Mouse (Mus musculus): Measurements from ENCODE around the gene Ntn1.
A peak's percentile ranks its signal among the peaks of the same experiment; 100 is the strongest.

Gene Ntn1

DNA sequence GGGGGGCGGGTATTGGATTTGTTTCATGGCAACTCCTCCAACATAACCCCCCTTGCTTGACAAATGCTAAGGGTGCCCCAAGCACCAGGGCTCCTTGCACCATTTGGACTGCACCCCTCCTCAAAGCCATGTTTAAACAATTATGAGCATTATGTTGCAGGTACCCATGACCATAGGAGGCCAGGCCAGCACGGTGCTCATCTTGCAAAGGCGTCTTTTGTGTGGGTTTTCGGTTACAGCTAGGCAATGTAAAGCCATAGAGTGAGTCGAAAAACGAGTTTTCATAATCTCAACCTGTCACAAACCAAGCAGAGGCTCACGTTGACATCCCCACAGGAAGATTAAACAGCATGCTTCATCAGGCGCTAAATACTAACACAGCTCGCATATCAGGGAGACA, 19.3 kb downstream of the Ntn1 start:
- DNase-seq = no peak

- no peak for DNase-seq
Observed at GRCm38 (mm10) chr11:68378946-68379764, 21.5 kb downstream of the Ntn1 start.

DNA sequence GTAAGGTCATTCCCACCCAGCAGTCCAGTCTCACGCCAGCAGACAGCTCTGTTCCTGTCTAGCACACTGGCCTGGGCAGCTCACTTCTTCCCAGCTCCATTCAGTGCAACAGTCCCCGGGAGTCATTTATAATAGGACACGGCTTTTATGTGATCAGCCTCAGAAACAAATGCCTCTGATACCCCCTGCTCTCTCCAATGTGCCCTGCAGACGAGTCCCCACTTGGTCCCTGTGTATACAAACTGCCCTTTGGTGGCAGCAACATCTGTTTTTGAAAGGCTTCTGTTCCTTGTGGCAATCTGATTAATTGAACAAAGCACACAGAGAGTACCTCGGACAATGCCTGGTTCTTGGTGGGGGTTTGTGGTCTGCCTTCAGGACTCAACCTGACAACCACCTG, 22.2 kb downstream of the Ntn1 start:
- DNase-seq = no peak

DNA sequence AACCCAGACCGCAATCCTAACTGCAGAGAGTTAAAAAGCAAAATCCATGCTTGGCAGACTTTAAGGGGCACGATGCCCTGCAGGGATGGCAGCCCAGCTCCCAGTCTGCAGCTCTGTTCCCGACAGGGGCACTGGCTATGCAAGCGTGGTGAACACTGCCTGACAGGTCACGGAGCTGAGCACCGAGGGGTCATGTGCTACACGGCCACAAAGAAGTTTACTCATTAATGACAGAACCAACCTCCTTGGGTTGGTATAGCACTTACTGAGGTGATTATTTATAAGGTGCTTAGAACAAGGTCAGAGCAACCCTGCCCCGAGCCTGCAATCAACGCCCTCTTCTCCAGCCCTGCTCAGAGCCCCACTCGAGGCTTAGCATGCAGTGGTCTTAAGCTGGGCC, 27.5 kb downstream of the Ntn1 start:
- DNase-seq = peak; percentile 86

- peak; percentile 40 for DNase-seq
Observed at GRCm38 (mm10) chr11:68371609-68372008, 29.0 kb downstream of the Ntn1 start.

DNA sequence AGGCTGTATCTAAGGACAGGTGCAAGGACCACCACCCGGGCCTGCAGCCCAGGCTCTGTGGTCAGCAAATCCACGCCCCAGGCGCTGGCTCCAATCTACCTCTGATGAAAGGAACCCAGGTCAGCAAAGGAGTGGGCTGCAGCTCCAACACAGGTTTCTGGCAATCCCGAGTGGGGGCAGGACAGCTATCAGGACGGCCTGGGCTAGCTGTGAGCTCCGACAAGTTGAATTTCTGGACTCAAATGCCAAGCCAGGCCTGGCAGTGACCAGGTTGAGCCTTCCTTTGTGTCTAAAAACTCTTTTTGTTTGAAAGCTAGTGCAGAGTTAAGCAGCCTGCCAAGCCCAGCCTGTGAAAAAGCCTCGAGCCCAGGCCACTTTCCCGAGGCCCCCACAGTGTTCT, 43.7 kb downstream of the Ntn1 start:
- DNase-seq = no peak

DNA sequence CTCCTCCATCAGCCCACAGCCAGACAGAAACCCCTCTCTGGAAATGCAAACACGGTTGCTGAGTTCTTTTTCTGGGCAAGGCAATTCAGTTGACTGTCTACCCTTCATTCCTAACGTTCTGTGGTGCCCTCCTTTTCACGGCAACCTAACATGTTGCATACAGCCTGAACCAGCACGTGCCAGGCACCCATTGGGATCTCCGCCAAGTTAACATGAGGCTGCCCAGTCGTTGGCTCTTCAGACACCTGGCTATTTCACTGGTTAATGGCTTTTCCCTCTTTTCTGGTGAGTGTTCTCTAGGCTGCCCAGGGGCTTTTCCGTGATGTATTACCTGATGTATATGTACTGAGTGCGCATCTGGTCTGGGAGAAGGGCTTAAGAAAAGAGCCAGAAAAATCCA, 45.1 kb downstream of the Ntn1 start:
- no peak for DNase-seq

DNA sequence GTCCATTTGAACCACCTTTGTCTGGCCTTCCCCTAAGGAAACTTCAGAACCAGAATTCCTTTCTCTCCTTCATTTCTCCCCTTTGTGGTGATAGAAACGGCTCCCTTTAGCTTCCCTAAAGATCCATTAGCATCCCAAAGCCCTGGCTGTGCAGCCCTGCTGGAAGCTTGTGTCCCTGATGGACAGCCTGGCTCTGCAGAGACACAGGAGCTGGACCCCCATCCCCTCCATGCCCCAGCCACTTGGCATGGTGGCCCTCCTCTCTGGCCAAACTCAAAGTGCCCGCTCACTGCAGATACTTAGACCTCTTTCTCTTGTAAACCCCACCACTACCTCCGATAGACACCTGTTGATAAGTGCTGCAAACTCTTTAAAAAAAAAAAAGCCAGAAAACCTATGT, 45.8 kb downstream of the Ntn1 start:
- DNase-seq = no peak

DNA sequence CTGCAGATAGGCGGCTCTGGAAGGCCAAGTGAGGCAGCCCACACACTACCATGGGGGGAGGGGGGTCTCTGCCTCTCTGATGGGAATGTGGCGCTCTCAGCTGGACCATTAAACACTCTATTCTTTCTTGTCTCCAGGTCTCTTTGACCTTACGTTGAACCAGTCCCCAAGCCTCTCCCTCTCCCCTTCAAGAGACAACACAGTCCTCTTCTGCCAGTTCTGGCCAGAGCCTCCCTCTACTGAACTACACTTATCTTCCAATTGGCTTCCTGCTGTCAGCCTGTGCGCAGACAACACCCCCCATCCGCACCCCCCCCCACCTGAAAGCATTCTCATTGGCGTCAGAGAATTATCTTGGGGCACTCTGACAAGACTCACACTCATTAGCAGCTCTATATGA, 48.4 kb downstream of the Ntn1 start:
- no peak for DNase-seq

DNA sequence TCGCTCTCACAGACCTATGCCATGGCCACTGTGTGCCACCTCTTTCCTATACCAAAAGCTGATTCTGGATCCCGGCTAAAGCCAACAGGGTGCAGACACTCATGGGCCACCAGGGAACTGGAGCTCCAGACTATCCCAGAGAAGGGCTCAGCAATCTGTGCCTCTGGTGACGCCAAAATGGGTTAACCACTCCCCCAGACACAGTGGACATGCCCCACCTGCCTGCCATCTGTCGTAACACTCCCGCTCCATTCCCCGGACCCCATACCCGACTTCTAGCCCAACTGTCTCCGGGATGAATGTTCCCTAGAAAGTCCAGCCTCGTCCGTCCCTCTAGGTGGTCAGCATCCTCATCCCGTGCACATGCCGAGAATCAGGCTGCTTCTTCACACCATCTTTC, 51.8 kb downstream of the Ntn1 start:
- no peak for DNase-seq

GRCm38 (mm10) chr11:68348083-68348482, 52.5 kb downstream of the Ntn1 start:
- DNase-seq = no peak

GRCm38 (mm10) chr11:68347508-68347907, 53.1 kb downstream of the Ntn1 start:
- no peak for DNase-seq

GRCm38 (mm10) chr11:68346099-68346498, 54.5 kb downstream of the Ntn1 start:
- DNase-seq = no peak

DNA sequence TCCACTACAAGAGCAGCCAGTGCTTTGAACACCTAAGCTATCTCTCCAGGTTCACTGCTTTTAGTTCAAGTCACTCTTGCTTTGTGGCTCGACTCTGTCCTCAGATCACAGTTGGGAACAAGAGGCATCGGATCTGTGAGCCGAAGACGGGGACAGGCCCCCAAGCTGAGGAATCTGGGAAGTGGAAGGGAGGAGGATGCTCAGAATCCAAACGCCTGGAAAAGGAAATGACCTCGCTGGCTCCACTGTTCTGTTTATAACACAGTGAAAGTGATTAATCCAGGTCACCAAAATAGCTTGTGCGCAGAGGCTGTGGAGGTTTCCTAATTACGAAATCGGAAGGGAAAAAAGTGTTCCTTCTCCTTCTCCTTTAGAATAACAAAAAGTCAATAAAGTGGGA, 56.4 kb downstream of the Ntn1 start:
- DNase-seq = peak; percentile 46

GRCm38 (mm10) chr11:68342761-68343160, 57.9 kb downstream of the Ntn1 start:
- DNase-seq = no peak

DNA sequence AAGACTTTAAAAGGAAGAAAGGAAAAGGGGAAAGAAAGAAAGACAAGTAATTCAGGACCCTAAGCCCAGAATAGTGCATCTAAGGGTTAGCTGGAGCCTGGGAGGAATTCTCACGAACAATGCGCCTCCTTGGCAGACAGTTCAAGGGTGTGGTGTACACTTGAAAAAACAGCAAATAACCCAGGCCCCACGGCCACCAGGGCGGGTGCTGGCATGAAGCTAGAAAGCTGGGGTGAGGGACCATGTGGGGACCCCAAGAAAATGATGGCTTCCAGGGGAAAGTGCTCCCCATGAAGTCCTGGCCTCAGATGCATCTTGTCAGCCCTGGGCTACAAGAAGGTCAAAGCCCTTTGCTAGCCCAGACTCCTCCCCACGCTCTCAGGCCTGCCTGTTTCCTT, 58.6 kb downstream of the Ntn1 start:
- DNase-seq = no peak

DNA sequence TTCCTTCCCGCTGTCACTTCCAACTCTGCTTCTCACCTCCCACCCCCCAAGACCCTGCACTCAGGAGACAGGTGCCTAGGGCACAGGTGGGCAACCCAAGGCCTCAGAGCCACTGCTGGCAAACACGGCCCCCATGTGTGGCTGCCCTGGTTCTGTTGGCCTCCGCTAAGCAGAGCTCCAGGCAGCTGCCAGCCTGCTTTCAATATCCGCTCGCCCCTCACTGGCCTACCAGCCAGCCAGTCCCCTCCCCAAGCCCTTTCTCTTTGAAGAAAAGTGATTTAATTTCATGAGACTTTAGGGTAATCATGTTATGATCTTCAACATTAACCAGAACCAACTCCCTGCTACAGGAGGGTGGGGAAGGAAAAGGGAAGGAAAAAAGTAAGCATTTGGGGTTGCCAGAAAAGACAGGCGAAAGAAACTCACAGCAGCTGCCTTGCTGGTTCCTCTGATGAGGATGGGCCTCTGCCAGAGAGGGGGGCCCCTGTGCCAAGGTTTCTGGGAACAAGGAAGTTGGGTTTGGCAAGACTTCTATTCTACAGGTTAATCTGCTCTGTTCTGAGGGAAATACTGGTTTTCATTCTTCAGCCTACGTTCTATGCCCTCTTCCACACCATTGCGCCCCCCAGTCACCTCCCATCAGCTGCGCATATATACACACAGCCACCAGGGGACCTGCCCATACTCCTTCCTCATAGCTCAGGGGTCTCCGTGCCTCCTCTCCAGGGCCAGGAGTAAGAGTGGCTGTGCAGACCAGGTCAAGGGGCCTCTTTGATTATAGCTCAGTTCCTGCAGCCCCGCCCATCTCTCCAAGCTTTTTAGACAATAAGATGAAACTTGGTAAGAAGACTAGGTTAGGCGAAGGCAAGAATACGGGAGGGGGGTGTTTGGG, 59.3 kb downstream of the Ntn1 start:
- DNase-seq = no peak

DNA sequence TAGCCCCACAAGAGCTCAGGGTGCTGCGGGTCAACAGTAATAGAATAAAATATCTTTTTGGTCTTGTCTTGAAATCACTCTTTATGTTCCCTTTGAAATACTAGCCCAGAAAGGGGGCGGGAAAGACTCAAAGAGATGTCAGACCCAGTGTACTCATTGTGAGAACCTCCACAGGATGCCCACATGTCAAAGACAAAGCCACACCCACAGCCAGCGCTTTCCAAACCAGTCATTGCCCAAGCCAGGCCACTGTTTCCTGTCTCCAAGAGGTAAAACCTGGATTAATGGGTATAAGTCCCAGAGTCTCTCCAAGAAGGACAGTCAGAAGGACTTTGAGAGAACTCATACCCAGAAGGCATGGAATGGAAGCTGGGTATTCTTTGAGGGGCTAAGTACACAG, 60.3 kb downstream of the Ntn1 start:
- DNase-seq = no peak

- DNase-seq = no peak
Observed at GRCm38 (mm10) chr11:68339856-68340255, 60.8 kb downstream of the Ntn1 start.

GRCm38 (mm10) chr11:68339331-68339730, 61.3 kb downstream of the Ntn1 start:
- no peak for DNase-seq

- no peak for DNase-seq
Observed at GRCm38 (mm10) chr11:68331676-68332265, 68.9 kb downstream of the Ntn1 start.

DNA sequence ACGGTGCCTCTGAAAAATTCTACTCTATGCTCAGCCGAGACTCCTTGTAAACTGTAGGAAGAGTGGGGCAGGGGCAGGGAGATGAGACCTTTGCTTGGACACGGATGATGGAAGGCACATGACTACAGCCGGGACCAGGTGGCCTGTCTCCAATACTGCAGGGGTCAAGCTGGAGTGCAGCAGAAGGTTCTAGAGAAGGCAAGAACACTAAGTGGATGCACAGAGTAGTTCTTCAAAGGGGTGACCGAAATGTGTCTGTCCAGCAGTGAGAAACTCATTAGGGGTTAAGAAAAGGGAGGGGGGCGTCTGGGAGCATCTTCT, 69.5 kb downstream of the Ntn1 start:
- DNase-seq = peak; percentile 32

GRCm38 (mm10) chr11:68330398-68331116, 70.1 kb downstream of the Ntn1 start:
- no peak for DNase-seq
